Mouse (Mus musculus) left cerebral cortex, adult 8-10 months (tissue): ENCODE results near the gene Tnip3. TPM values are rescaled to one million over a fixed set of nuclear protein-coding genes. Genes with fewer than 3 reads are reported as not detected.

Source experiments
- DNase-seq, 2 experiments: peaks; one replicate each; pipeline ENCODE4 v3.0.0; 2022; ENCODE audit warnings: low spot score in 2 of 2
- total RNA-seq, 4 experiments: library from RNA; stranded (reverse); gene quantifications; 2 replicates each; pipeline ENCODE4 v1.2.4; 2022

The Tnip3 gene
- total RNA-seq, 4 experiments from 2014 or later, result not detected

GRCm38 (mm10) chr6:65646408-65646807 is 121.3 kb downstream of the Tnip3 start:
- no peak for DNase-seq

- DNase-seq, result no peak
Measured at GRCm38 (mm10) chr6:65647731-65648130, 122.6 kb downstream of the Tnip3 start.

DNA sequence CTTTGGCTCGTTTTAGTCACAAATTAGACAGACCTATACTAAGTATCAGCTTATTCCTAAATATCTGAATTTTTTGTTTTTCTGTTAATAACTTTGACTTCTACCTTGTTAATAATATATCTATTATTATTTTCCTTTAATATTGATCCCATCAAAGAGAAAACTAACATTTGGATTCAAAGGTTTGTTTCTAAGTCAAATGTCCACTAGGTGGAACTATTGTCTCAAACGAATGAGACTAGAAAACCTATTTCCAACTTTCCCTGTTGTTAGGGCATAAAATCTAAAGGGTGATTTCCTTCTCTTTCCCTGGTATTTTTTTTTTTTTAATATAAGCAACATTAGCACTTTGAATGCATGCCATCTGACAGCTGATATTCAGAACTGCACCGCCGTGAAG is 126.3 kb downstream of the Tnip3 start:
- DNase-seq, result no peak

- DNase-seq, result no peak
Measured at GRCm38 (mm10) chr6:65661272-65661671, 136.2 kb downstream of the Tnip3 start.

DNA sequence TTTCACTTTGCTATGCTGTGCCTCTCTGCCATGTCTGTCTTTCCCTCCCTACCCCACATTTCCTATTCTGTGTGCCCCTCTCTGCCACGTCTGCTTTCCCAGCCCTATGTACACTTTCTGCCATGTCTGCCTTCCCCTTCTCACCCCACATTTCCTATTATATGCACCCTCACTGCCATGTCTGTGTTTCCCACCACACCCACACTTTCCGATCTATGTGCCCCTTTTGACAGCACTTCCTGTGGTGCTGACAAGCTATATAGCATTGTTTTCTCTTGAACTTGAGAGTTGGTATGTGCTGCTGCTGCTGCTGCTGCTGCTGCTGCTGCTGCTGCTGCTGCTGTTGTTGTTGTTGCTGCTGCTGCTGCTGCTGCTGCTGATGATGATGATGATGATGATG is 136.9 kb downstream of the Tnip3 start:
- no peak for DNase-seq

- no peak for DNase-seq
Measured at GRCm38 (mm10) chr6:65663990-65664389, 138.9 kb downstream of the Tnip3 start.

DNA sequence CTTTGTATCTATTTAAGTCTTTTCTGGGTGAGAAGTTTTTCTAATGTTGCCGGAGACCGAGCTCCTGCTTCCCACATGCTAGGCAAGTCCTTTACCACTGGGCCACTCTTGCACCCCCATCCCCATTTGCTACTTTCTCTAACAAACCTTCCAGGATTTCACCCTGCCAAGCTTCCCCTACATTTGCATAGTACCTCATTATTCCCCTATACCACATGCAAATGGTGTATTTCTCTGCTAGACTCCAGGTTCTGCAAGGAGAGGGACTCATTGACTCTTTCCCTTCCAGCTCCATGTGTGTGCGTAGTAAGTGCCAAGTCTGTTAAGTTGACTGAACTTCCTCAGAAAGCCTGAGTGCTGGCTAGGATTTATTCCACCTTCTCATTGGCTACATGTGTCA is 141.2 kb downstream of the Tnip3 start:
- no peak for DNase-seq

DNA sequence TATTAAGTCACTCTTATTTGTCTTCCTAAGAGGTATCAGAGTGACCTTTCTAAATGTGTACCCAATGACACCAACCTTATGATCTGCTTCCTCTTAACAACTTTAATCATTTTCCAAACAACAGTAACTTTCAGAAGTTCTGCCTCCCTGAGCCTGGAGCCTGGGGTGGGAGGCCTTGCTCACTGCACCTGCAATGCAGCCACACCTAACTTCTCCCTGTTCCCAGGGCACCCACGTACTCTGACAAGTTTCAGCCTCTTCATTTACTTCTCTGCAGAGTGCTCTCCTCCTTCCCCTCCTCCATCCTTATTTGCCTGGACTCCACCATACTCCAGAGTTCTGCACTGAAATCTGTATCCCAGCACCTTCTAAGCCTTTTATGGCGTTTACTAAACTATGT is 144.9 kb downstream of the Tnip3 start:
- DNase-seq, result no peak

- DNase-seq, result no peak
Measured at GRCm38 (mm10) chr6:65670981-65671411, 145.9 kb downstream of the Tnip3 start.

GRCm38 (mm10) chr6:65671451-65671850 is 146.3 kb downstream of the Tnip3 start, which contains the start of gene Ndnf:
Ndnf (plus strand) TSS chr6:65671590.
- DNase-seq, result peak; percentile 19 to 26

DNA sequence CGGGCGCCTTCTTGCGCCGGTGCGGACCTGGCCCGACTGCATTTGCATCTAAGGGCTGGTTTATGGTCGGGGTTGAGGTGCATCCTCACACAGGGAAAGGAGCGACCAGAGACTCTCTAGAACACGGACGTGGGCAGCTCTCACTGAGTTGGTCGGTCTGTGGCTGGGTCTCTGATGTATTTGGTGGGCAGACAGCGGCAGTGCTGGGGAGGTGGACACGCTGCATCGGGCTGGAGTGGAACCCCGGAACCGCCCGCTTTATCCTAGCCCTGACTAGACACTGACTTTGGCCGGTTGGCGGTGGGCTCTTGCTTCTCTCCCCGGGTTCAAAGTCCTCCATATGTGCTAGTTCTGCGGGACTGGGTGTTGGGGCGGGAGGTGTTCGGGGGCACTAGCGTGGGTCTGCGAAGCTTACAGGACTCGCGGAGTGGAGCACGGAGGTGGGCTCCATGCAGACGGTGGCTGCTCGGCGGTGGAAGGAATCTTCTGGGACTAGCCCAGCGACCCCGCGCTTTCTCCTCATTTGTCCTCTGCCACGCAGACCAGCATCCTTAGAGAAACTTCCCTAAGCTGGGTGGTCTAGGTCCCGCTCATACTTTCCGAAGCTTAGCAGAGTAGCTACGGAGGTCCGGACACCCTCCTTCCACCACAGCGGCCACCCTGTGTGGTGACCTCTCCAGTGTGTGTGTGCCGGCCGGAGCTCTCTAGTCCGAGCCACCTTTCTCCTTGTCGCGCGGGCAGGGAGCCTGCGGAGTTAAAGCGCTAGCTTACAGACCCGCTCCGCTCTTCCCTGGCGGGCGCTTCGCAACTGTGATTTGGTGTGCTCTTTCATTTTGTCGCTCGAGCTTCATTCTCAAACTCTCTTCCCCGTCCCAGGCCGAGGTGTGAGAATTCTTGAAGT is 147.3 kb downstream of the Tnip3 start:
- DNase-seq, result no peak

Other genes with a start within 250 kb of the Tnip3 start
- 1 to 10 TPM in 3 of 4 experiments, under 1 TPM in 1; 0.89 to 1.1 (median 1.0) TPM for gene C130060K24Rik, start 144.2 kb upstream of the Tnip3 start, total RNA-seq
- gene Ndnf, start 146.3 kb downstream of the Tnip3 start, total RNA-seq, result 10 to 100 TPM; 10.0 to 14.9 (median 11.2) TPM